Mouse (Mus musculus) heart, embryonic 11.5 days (tissue): ENCODE results near the gene Cyp4f17. TPM values are rescaled to one million over a fixed set of nuclear protein-coding genes. Genes with fewer than 3 reads are reported as not detected.
"Not testable (repeated sequence)": the region's sequence is repeated elsewhere in the genome, so short reads cannot be mapped to it uniquely, and the experiment has no call there.

Experiments used
- ATAC-seq: fragments of 200-750 bp; cut with Nextera tagmentation; replicated peaks from 2 replicates; pipeline ENCODE4 v1.8.0; 2017; ENCODE audit warnings: moderate library complexity; ENCODE audit not compliant: insufficient number of reproducible peaks, low FRiP score, low TSS enrichment
- H3K27ac ChIP-seq: fragments of 300-500 bp; sonication (generic); 2 replicates; pipeline ENCODE4 v1.5.1; 2014; ENCODE audit warnings: mild to moderate bottlenecking, low read depth, low read length
- H3K27me3 ChIP-seq: fragments of 300-500 bp; sonication (generic); 2 replicates; pipeline ENCODE4 v1.6.1; 2014; ENCODE audit warnings: mild to moderate bottlenecking, low read length, mixed read lengths; ENCODE audit not compliant: control insufficient read depth, insufficient read depth
- H3K36me3 ChIP-seq: fragments of 300-500 bp; sonication (generic); 2 replicates; pipeline ENCODE4 v1.6.1; 2014; ENCODE audit warnings: mild to moderate bottlenecking, low read length, moderate library complexity, mixed read lengths; ENCODE audit not compliant: control insufficient read depth, insufficient read depth
- H3K4me1 ChIP-seq: fragments of 300-500 bp; sonication (generic); 2 replicates; pipeline ENCODE4 v1.6.1; 2014; ENCODE audit warnings: low read length; ENCODE audit not compliant: control insufficient read depth, insufficient read depth
- H3K4me2 ChIP-seq: fragments of 300-500 bp; sonication (generic); 2 replicates; pipeline ENCODE4 v1.6.1; 2014; ENCODE audit warnings: mild to moderate bottlenecking, moderate library complexity
- H3K4me3 ChIP-seq: fragments of 300-500 bp; sonication (generic); 2 replicates; pipeline ENCODE4 v1.5.1; 2014; ENCODE audit warnings: low read depth, low read length
- H3K9ac ChIP-seq: fragments of 300-500 bp; sonication (generic); 2 replicates; pipeline ENCODE4 v1.6.1; 2014; ENCODE audit warnings: mild to moderate bottlenecking, low read depth, low read length, moderate library complexity
- H3K9me3 ChIP-seq: fragments of 300-500 bp; sonication (generic); replicated peaks from 2 replicates; pipeline ENCODE4 v1.6.1; 2016; ENCODE audit warnings: low read length; ENCODE audit not compliant: control insufficient read depth
- WGBS: fragments of 180-500 bp; shearing (Covaris S2); extraction: QIAGEN DNeasy Blood & Tissue Kit; methylation state at CpG from one replicate; pipeline ENCODE4 v1.1.7; 2014; ENCODE audit not compliant: insufficient replicate concordance; 5-methylcytosine and 5-hydroxymethylcytosine counted together
- polyA plus RNA-seq: library from polyadenylated mRNA; unstranded; fragments of >200 nt; fragmentation: Nextera tagmentation; extraction: Ambion mirVana; gene quantifications from 2 replicates; pipeline ENCODE4 v1.2.1, GENCODE M21; 2014

Cyp4f17 gene
- polyA plus RNA-seq, 1 experiment from 2014 or later = 4.6 TPM

GRCm38 (mm10) chr17:32521981-32522380 lies 16.1 kb downstream of the Cyp4f17 start:
- Histone ChIP-seq H3K9me3 (no peaks in the 10 kb centered on the region), H3K4me2 (no peak overlapping the region), H3K4me3 (no peak overlapping the region), H3K27me3 (no peaks in the 10 kb centered on the region), H3K4me1 (no peaks in the 10 kb centered on the region), H3K27ac (no peak overlapping the region), H3K36me3 (no peaks in the 10 kb centered on the region), H3K9ac (no peak overlapping the region)
- 82% methylated on average over 5 of the region's 5 CpGs for WGBS
- ATAC-seq = no peak

- H3K27ac ChIP-seq = no peak overlapping the region
- H3K4me2 ChIP-seq = no peak overlapping the region
- no peaks in the 10 kb centered on the region for H3K27me3 ChIP-seq
- 85% methylated on average over 4 of the region's 4 CpGs for WGBS
- ATAC-seq = no peak
- H3K9ac ChIP-seq = no peak overlapping the region
- no peak overlapping the region for H3K4me3 ChIP-seq
- H3K36me3 ChIP-seq = no peaks in the 10 kb centered on the region
- no peaks in the 10 kb centered on the region for H3K4me1 ChIP-seq
- H3K9me3 ChIP-seq = no peaks in the 10 kb centered on the region
Observed at GRCm38 (mm10) chr17:32522386-32522785, 16.5 kb downstream of the Cyp4f17 start.

GRCm38 (mm10) chr17:32522816-32523215 lies 17.0 kb downstream of the Cyp4f17 start:
- H3K27ac ChIP-seq = no peak overlapping the region
- no peak overlapping the region for H3K9ac ChIP-seq
- WGBS = 83% methylated on average over 5 of the region's 5 CpGs
- H3K4me1 ChIP-seq = no peaks in the 10 kb centered on the region
- H3K27me3 ChIP-seq = no peaks in the 10 kb centered on the region
- H3K4me2 ChIP-seq = no peak overlapping the region
- H3K36me3 ChIP-seq = no peaks in the 10 kb centered on the region
- H3K4me3 ChIP-seq = no peak overlapping the region
- no peaks in the 10 kb centered on the region for H3K9me3 ChIP-seq
- no peak for ATAC-seq

GRCm38 (mm10) chr17:32523895-32524294 lies 18.0 kb downstream of the Cyp4f17 start:
- ATAC-seq = no peak
- H3K27ac ChIP-seq = no peak overlapping the region
- no peak overlapping the region for H3K4me2 ChIP-seq
- no peaks in the 10 kb centered on the region for H3K27me3 ChIP-seq
- no peaks in the 10 kb centered on the region for H3K36me3 ChIP-seq
- H3K4me1 ChIP-seq = no peaks in the 10 kb centered on the region
- no peak overlapping the region for H3K9ac ChIP-seq
- H3K4me3 ChIP-seq = no peak overlapping the region
- H3K9me3 ChIP-seq = no peaks in the 10 kb centered on the region
- WGBS = 85% methylated on average over 11 of the region's 11 CpGs

GRCm38 (mm10) chr17:32526341-32526740 lies 20.5 kb downstream of the Cyp4f17 start:
- not testable (repeated sequence) for H3K9ac ChIP-seq, H3K27ac ChIP-seq, ATAC-seq, H3K9me3 ChIP-seq, H3K36me3 ChIP-seq, H3K4me2 ChIP-seq, H3K27me3 ChIP-seq, H3K4me3 ChIP-seq, H3K4me1 ChIP-seq
- 85% methylated on average over 1 of the region's 1 CpGs for WGBS

GRCm38 (mm10) chr17:32527748-32528147 lies 21.9 kb downstream of the Cyp4f17 start:
- Histone ChIP-seq H3K4me2 (no peak overlapping the region; the same call in 1 of the 2 replicates), H3K27me3 (no peaks in the 10 kb centered on the region), H3K9ac (no peak overlapping the region), H3K27ac (no peak overlapping the region), H3K9me3 (no peaks in the 10 kb centered on the region), H3K4me3 (no peak overlapping the region), H3K4me1 (no peaks in the 10 kb centered on the region), H3K36me3 (no peaks in the 10 kb centered on the region)
- 81% methylated on average over 11 of the region's 11 CpGs for WGBS
- ATAC-seq = no peak

- Histone ChIP-seq H3K27ac (no peak overlapping the region), H3K9me3 (no peaks in the 10 kb centered on the region), H3K27me3 (no peaks in the 10 kb centered on the region), H3K4me3 (peak overlapping the region; percentile 42), H3K4me2 (peak overlapping the region; percentile 67), H3K9ac (peak overlapping the region; percentile 56), H3K4me1 (no peaks in the 10 kb centered on the region), H3K36me3 (no peaks in the 10 kb centered on the region)
- 12% methylated on average over 26 of the region's 26 CpGs for WGBS
- peak; percentile 82 for ATAC-seq
Observed at GRCm38 (mm10) chr17:32528408-32529337, 22.8 kb downstream of the Cyp4f17 start.

- not testable (repeated sequence) for H3K4me2 ChIP-seq, H3K9me3 ChIP-seq, H3K36me3 ChIP-seq, ATAC-seq, H3K27me3 ChIP-seq, H3K4me3 ChIP-seq, H3K4me1 ChIP-seq, H3K27ac ChIP-seq, H3K9ac ChIP-seq
- 69% methylated on average over 4 of the region's 4 CpGs for WGBS
Observed at GRCm38 (mm10) chr17:32532356-32532755, 26.5 kb downstream of the Cyp4f17 start.

GRCm38 (mm10) chr17:32534068-32534467 lies 28.2 kb downstream of the Cyp4f17 start:
- WGBS = 83% methylated on average over 6 of the region's 6 CpGs
- no peak for ATAC-seq
- H3K4me2 ChIP-seq = no peak overlapping the region

More at GRCm38 (mm10) chr17:32534068-32534467, 28.2 kb downstream of the Cyp4f17 start:
- no peaks in the 10 kb centered on the region for H3K9me3 ChIP-seq
- no peak overlapping the region for H3K27ac ChIP-seq
- no peak overlapping the region for H3K4me3 ChIP-seq
- H3K36me3 ChIP-seq = no peaks in the 10 kb centered on the region
- H3K4me1 ChIP-seq = no peaks in the 10 kb centered on the region
- H3K27me3 ChIP-seq = no peaks in the 10 kb centered on the region
- H3K9ac ChIP-seq = no peak overlapping the region
